Mouse (Mus musculus) limb, embryonic 14.5 days (tissue): Measurements from ENCODE around the gene Tmem110. TPM values are rescaled to one million over a fixed set of nuclear protein-coding genes. Genes with fewer than 3 reads are reported as not detected.

ENCODE experiments used
- ATAC-seq: fragments of 200-750 bp; cut with Nextera tagmentation; 2 replicates; pipeline ENCODE4 v1.8.0; 2017; ENCODE audit warnings: low read depth, moderate number of reproducible peaks, moderate TSS enrichment; ENCODE audit not compliant: low FRiP score
- DNase-seq: peaks from one replicate; pipeline ENCODE4 v3.0.0-alpha.2; 2015; ENCODE audit warnings: low spot score
- H3K27ac ChIP-seq: fragments of 300-500 bp; sonication (generic); replicated peaks from 2 replicates; pipeline ENCODE4 v1.5.1; 2014; ENCODE audit warnings: low read depth, mild to moderate bottlenecking, low read length, moderate library complexity, mixed read lengths
- H3K27me3 ChIP-seq: fragments of 300-500 bp; sonication (generic); 2 replicates; pipeline ENCODE4 v1.6.1; 2014; ENCODE audit warnings: low read length, mixed read lengths; ENCODE audit not compliant: control insufficient read depth, insufficient read depth
- H3K36me3 ChIP-seq: fragments of 300-500 bp; sonication (generic); 2 replicates; pipeline ENCODE4 v1.6.1; 2014; ENCODE audit warnings: mild to moderate bottlenecking, low read length, moderate library complexity, mixed read lengths; ENCODE audit not compliant: control insufficient read depth, insufficient read depth
- H3K4me1 ChIP-seq: fragments of 300-500 bp; sonication (generic); 2 replicates; pipeline ENCODE4 v1.6.1; 2014; ENCODE audit warnings: antibody characterized with exemption, low read length, mixed read lengths; ENCODE audit not compliant: control insufficient read depth, insufficient read depth
- H3K4me2 ChIP-seq: fragments of 300-500 bp; sonication (generic); replicated peaks from 2 replicates; pipeline ENCODE4 v1.6.1; 2014; ENCODE audit warnings: low read depth, mild to moderate bottlenecking, low read length, moderate library complexity; ENCODE audit not compliant: severe bottlenecking
- H3K4me3 ChIP-seq: fragments of 300-500 bp; sonication (generic); replicated peaks from 2 replicates; pipeline ENCODE4 v1.5.1; 2014; ENCODE audit warnings: low read length
- H3K9ac ChIP-seq: fragments of 300-500 bp; sonication (generic); 2 replicates; pipeline ENCODE4 v1.6.1; 2014; ENCODE audit warnings: mild to moderate bottlenecking, low read depth, low read length, moderate library complexity; ENCODE audit not compliant: severe bottlenecking
- H3K9me3 ChIP-seq: fragments of 300-500 bp; sonication (generic); 2 replicates; pipeline ENCODE4 v1.6.1; 2016; ENCODE audit warnings: low read length; ENCODE audit not compliant: control insufficient read depth
- POLR2A ChIP-seq: fragments of 200-500 bp; IDR thresholded peaks from 2 replicates; pipeline ENCODE4 v1.8.0; 2012; ENCODE audit warnings: inconsistent platforms, mild to moderate bottlenecking, moderate library complexity, borderline replicate concordance; ENCODE audit not compliant: insufficient read depth, insufficient read length; ENCODE audit errors: extremely low read depth
- WGBS: fragments of 180-500 bp; shearing (Covaris S2); extraction: QIAGEN DNeasy Blood & Tissue Kit; methylation state at CpG from one replicate; pipeline ENCODE4 v1.1.7; 2014; 5-methylcytosine and 5-hydroxymethylcytosine counted together
- polyA plus RNA-seq, 2 experiments: library from polyadenylated mRNA; depleted of rRNA in 1 of 2; stranded (reverse) in 1 of 2; unstranded in 1 of 2; fragments of >200 nt; fragmentation: Nextera tagmentation in 1 of 2; extraction: Ambion mirVana in 1 of 2; gene quantifications; 2 replicates each; pipeline versions ENCODE4 v1.2.1 to v1.2.3; 2012 to 2014

Tmem110 gene
- polyA plus RNA-seq (2012; rRNA removed) (31.3 and 33.1 TPM in 2 replicates), polyA plus RNA-seq (2014; fragmentation: Nextera tagmentation; extraction: Ambion mirVana) (33.4 and 35.8 TPM in 2 replicates)

DNA sequence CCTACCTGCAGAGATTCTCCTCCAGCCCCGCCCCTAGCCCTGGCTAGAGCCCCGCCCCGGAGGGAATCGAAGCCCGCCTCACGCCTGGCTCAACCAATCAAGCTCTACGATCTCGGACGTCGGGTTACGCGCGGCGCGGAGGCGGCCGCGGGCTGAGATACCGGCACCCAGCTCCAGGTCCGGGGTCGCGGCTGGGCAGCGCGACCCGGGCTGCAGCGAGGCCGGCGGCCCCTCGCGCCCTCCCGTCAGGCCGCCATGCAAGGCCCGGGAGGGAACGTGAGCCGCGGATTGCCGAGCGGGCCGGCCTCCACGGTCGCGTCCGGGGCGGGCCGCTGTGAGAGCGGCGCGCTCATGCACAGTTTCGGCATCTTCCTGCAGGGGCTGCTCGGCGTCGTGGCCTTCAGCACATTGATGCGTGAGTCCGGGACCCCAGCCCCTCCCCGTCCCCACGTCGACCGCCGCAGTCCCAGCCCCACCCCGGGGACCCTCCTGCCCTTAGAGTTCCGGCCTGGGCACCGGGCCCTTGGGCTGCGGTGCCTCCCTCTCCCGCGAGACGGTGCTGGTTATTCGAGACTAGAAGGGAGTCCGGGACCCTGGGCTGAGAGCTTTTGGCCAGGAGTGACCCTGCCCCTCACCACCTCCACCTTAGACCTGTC, at the start of gene Tmem110:
Gene Tmem110, plus strand, starts transcription at position 115 of the 656 bp plus-strand sequence.
- WGBS: 1% methylated on average over 44 of the region's 68 CpGs
- no peaks in the 10 kb centered on the region for H3K9me3 ChIP-seq
- H3K4me3 ChIP-seq: peak within 1 kb of the TSS; percentile 88
- H3K36me3 ChIP-seq: peaks cover 4% of the 10 kb centered on the region; the same call in 1 of the 2 replicates
- DNase-seq: peak; percentile 84
- no peaks in the 10 kb centered on the region for H3K27me3 ChIP-seq
- ATAC-seq: peak; percentile 95
- H3K27ac ChIP-seq: peak within 1 kb of the TSS; percentile 72
- peak within 1 kb of the TSS; percentile 87 for H3K9ac ChIP-seq
- TF ChIP-seq POLR2A: 0 out of 2 replicates have a peak, but pooled peaks have one; percentile 62
- peaks cover 26% of the 10 kb centered on the region for H3K4me1 ChIP-seq
- peak within 1 kb of the TSS; percentile 87 for H3K4me2 ChIP-seq

DNA sequence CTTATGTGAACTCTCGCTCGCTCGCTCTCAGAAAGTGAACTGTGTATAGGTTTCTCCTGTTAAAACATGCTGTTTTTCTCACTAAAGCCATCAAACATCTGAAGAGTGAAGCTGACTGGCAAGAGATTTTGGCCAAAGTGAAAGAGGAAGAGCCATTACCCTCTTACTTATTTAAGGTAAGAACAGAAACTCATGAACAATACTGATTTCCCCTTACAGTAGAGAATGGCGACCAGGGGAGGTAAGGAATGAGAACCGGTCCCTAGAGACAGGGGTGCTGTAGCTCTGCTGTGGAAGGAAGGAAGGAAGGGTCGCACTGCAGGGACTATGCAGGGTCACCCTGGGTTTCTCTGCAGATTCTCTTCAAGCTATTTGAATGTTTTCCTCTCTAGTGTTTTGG, 40.8 kb upstream of the Tmem110 start:
- DNase-seq (no peak), ATAC-seq (no peak)
- Histone ChIP-seq H3K9me3 (no peaks in the 10 kb centered on the region), H3K27ac (no peak overlapping the region), H3K4me3 (no peak overlapping the region), H3K27me3 (no peaks in the 10 kb centered on the region), H3K4me2 (no peak overlapping the region), H3K9ac (no peak overlapping the region), H3K36me3 (peaks cover 29% of the 10 kb centered on the region), H3K4me1 (no peaks in the 10 kb centered on the region)
- TF ChIP-seq POLR2A: no peak
- 95% methylated on average over 6 of the region's 6 CpGs for WGBS

DNA sequence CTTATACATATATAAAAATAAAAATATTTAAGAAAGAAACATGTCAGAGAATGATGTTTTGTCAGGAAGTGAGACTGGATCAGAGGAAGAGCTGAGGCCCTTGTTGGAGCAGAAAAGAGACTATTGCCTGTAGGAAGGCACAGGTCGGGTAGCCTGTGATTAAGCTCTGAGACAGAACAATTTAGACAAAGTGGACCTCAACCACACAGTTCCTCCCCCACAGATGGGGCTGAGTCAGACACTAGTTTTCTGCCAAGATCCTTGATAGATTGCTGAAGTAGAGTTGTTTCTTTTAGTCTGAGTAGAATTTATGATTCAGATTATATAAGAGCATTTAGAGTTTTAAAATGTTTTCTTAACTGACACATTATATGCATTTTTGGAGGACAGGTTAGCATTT, 35.9 kb upstream of the Tmem110 start:
- Histone ChIP-seq H3K4me3 (no peak overlapping the region), H3K36me3 (peaks cover 41% of the 10 kb centered on the region), H3K9me3 (no peaks in the 10 kb centered on the region), H3K9ac (no peak overlapping the region), H3K27me3 (no peaks in the 10 kb centered on the region), H3K27ac (no peak overlapping the region), H3K4me2 (no peak overlapping the region), H3K4me1 (no peaks in the 10 kb centered on the region)
- DNase-seq (no peak), ATAC-seq (no peak)
- TF ChIP-seq POLR2A: no peak
- 53% methylated on average over 1 of the region's 1 CpGs for WGBS

DNA sequence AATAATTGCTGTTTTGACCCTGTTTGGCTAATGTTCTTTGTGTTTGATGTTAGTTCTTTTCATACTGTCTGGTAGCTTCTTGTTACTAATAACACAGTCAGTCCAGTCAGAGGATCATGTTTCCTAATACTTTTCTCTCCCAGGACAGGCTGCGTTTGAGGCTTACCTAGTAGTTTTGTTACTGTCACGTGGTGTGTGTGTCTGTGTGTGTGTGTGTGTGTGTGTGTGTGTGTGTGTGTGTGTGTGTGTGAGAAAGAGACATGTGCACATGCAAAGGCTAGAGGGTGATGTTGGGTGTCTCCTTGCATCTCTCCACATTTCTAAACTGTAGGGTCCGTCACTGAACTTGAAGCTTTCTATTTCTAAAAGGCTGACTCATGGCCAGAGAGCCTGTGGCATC, 32.5 kb upstream of the Tmem110 start:
- WGBS: 72% methylated on average over 3 of the region's 3 CpGs
- no peaks in the 10 kb centered on the region for H3K4me1 ChIP-seq
- H3K36me3 ChIP-seq: peaks cover 36% of the 10 kb centered on the region
- no peak overlapping the region for H3K4me2 ChIP-seq
- TF ChIP-seq POLR2A: no peak
- no peak for ATAC-seq
- no peak overlapping the region for H3K27ac ChIP-seq
- DNase-seq: no peak
- H3K9ac ChIP-seq: no peak overlapping the region
- H3K4me3 ChIP-seq: no peak overlapping the region
- no peaks in the 10 kb centered on the region for H3K9me3 ChIP-seq
- H3K27me3 ChIP-seq: no peaks in the 10 kb centered on the region

DNA sequence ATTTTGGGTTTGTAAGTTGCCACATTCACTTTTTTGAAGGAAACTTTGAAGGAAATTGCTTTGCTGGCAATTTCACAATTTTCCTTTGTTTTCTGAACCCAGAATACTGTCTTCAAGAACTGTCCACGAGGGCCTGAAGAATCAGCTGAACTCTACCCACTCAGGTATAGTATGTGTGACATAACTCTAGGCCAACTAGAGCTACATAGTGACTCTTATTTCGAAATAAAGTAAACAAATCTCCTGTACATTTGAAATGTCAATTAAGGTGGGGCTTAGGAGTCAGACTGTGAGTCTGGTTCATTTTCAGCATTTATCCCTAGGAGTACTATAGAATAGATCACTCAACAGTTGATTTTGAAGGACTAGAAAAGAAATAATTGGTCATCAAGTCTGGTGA, 23.6 kb upstream of the Tmem110 start:
- no peaks in the 10 kb centered on the region for H3K4me1 ChIP-seq
- no peak overlapping the region for H3K27ac ChIP-seq
- H3K27me3 ChIP-seq: no peaks in the 10 kb centered on the region
- 93% methylated on average over 2 of the region's 2 CpGs for WGBS
- H3K4me2 ChIP-seq: no peak overlapping the region
- no peaks in the 10 kb centered on the region for H3K9me3 ChIP-seq
- H3K4me3 ChIP-seq: no peak overlapping the region
- H3K9ac ChIP-seq: no peak overlapping the region
- ATAC-seq (no peak), DNase-seq (no peak)
- no peak for TF ChIP-seq POLR2A
- H3K36me3 ChIP-seq: peaks cover 42% of the 10 kb centered on the region
